In genomic region chr7:46131266-46131665, GRCm38 (mm10) we compare ENCODE assay signal across 12 mouse cellular contexts. TPM values are rescaled to one million over a fixed set of nuclear protein-coding genes. Genes with fewer than 3 reads are reported as not detected.
A peak's percentile ranks its signal among the peaks of the same experiment; 100 is the strongest.
DNase-seq lines count a peak whose midpoint lies in the region; ATAC-seq lines count a peak whose summit lies in the region.
"Had no signal": no experiment of that assay in that cellular context is flagged by ENCODE, and none has a peak within 500 bp of the region (broad histone marks: within the 10 kb centered on the region; RNA-seq: fewer than 3 reads in every experiment).

No protein-coding gene starts in this region.

- WGBS in midbrain, embryonic 16.5 days = 12% methylated on average over 3 of the region's 3 CpGs

- H3K9ac ChIP-seq in midbrain, embryonic 16.5 days (ENCODE audit: low read depth, low read length) = no peak overlapping the region
- H3K9ac ChIP-seq: heart, embryonic 12.5 days; lung, embryonic 14.5 days had no signal

- H3K27me3 ChIP-seq in midbrain, embryonic 16.5 days (ENCODE audit: control insufficient read depth, insufficient read depth, low read depth, low read length) = no peaks in the 10 kb centered on the region
- H3K27me3 ChIP-seq: heart, embryonic 12.5 days had no signal

- no peak for ATAC-seq in midbrain, embryonic 16.5 days

- peak; percentile 62 for DNase-seq in adrenal gland, adult 2 months
- DNase-seq in adrenal gland, postnatal 25 days = no peak
- peak; percentile 6 for DNase-seq in lung, postnatal 36 days
- DNase-seq in lung, postnatal 4 days = no peak
- DNase-seq in cerebellum, adult 8-10 months = peak; percentile 62
- DNase-seq in ovary, postnatal 14 days (ENCODE audit: low spot score) = no peak
- no peak for DNase-seq in kidney, postnatal 14 days
- DNase-seq: B cell, adult 2 months; lung, embryonic 14.5 days had no signal

- H3K4me2 ChIP-seq in midbrain, embryonic 16.5 days (ENCODE audit: low read length) = no peak overlapping the region
- H3K4me2 ChIP-seq: heart, embryonic 12.5 days; lung, embryonic 14.5 days had no signal

- no peak overlapping the region for H3K4me3 ChIP-seq in midbrain, embryonic 16.5 days (ENCODE audit: low read depth, low read length)
- H3K4me3 ChIP-seq: heart, embryonic 12.5 days had no signal

- 0 out of 2 replicates have a peak overlapping the region, but pooled peaks have one; percentile 3 for H3K27ac ChIP-seq in midbrain, embryonic 16.5 days (ENCODE audit: low read length)

- no peaks in the 10 kb centered on the region for H3K9me3 ChIP-seq in midbrain, embryonic 16.5 days (replicated peaks; ENCODE audit: control insufficient read depth, low read length, poor library complexity, severe bottlenecking)
- H3K9me3 ChIP-seq: heart, embryonic 12.5 days had no signal

- peaks cover 18% of the 10 kb centered on the region; the same call in 1 of the 2 replicates for H3K4me1 ChIP-seq in midbrain, embryonic 16.5 days (ENCODE audit: control insufficient read depth, insufficient read depth, low read length)

- no peaks in the 10 kb centered on the region for H3K36me3 ChIP-seq in midbrain, embryonic 16.5 days (ENCODE audit: control insufficient read depth, insufficient read depth, low read length)
- H3K36me3 ChIP-seq: heart, embryonic 12.5 days had no signal

RNA-seq across cellular contexts. Expression of gene Kcnj11, which starts 30.7 kb away (rescaled TPM):
- total RNA-seq in adrenal gland, adult 2 months (2021) = 1 to 10 TPM; 2.9 to 3.2 TPM
- polyA plus RNA-seq in adrenal gland, adult 2 months (2012; rRNA removed) = 1.0 and 3.4 TPM in 2 replicates
- 1.4 and 1.5 TPM in 2 replicates for total RNA-seq in adrenal gland, postnatal 25 days (2021)
- 2.4 and 2.8 TPM in 2 replicates for polyA plus RNA-seq in midbrain, embryonic 16.5 days (2015; fragmentation: Nextera tagmentation; extraction: Ambion mirVana)
- total RNA-seq: neutrophil, adult 5-6 weeks had no signal
- polyA plus RNA-seq: lung, embryonic 14.5 days had no signal

RNA-seq across cellular contexts. Expression of gene Abcc8, which starts 48.6 kb away (rescaled TPM):
- total RNA-seq in adrenal gland, adult 2 months (2021) = 1 to 10 TPM; 1.7 to 3.3 TPM
- 1.3 and 1.7 TPM in 2 replicates for polyA plus RNA-seq in adrenal gland, adult 2 months (2012; rRNA removed)
- 1.0 and 1.8 TPM in 2 replicates for total RNA-seq in adrenal gland, postnatal 25 days (2021)
- polyA plus RNA-seq in midbrain, embryonic 16.5 days (2015; fragmentation: Nextera tagmentation; extraction: Ambion mirVana) = 7.0 and 9.6 TPM in 2 replicates

Comparison
In these comparisons a context has a peak if more than half of its experiments do, and no peak if none do; other contexts are left out.
1. DNase-seq: peak in adrenal gland, adult 2 months (single experiment), lung, postnatal 36 days (single experiment) and cerebellum, adult 8-10 months (single experiment); none in adrenal gland, postnatal 25 days (single experiment), lung, postnatal 4 days (0 of 2), ovary, postnatal 14 days (single experiment) and kidney, postnatal 14 days (single experiment).